Mouse (Mus musculus): ENCODE results near the gene Mtfr1l.

DNA sequence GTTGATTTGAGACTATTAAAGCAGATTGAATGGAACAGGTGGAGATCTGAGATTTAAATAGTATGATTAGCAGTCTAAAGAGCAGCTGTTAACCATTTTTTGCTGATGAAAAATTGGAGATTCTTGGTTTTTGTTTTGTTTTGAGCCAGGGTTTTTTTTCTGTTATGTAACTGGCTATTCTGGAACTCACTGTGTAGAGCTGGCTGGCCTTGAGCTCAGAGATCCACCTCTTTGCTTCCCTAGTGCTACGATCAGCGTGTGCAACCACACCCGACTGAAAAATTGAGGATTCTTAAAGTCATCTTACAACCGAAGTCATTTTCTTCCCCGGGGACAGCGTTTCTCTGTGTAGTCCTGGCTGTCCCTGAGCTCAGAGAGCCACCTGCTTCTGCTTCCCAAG lies 23.5 kb downstream of the Mtfr1l start:
- TF ChIP-seq CTCF (IDR thresholded peaks at IDR 0.05; ENCODE audit: low read depth) (no peak), EP300 (IDR thresholded peaks at IDR 0.05; ENCODE audit: low read depth) (no peak)

All from heart, postnatal 0 days (tissue).